Mouse (Mus musculus): ENCODE measurements around the gene Golga4.

Gene Golga4

GRCm38 (mm10) chr9:118527056-118527455 lies 21.0 kb downstream of the Golga4 start:
- DNase-seq (ENCODE audit: low read depth, low spot score): no peak

GRCm38 (mm10) chr9:118529783-118530182 lies 23.7 kb downstream of the Golga4 start:
- DNase-seq (ENCODE audit: low read depth, low spot score): no peak

DNA sequence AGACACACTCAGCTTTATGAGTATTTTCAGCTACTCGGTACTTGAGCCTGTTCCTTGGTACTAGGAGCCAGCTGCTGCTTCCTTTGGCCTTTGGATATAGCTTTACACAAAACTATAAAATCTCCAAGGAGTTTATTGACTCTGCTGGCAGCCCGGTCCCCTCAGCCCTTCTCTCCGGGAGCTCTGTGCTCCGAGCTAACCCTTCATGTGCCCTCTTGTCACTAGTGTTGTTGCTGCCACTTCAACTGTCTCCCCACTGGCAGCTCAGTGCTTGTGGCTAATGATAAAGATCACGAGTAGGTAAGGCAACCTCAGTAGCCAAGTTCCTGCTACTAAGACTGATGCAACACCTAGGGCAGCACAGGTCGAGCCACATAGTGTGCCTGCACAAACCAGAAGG lies 24.6 kb downstream of the Golga4 start:
- DNase-seq (ENCODE audit: low read depth, low spot score): no peak

GRCm38 (mm10) chr9:118532516-118533205 lies 26.6 kb downstream of the Golga4 start:
- no peak for DNase-seq (ENCODE audit: low read depth, low spot score)

- no peak for DNase-seq (ENCODE audit: low read depth, low spot score)
Observed at GRCm38 (mm10) chr9:118536946-118537345, 30.9 kb downstream of the Golga4 start.

DNA sequence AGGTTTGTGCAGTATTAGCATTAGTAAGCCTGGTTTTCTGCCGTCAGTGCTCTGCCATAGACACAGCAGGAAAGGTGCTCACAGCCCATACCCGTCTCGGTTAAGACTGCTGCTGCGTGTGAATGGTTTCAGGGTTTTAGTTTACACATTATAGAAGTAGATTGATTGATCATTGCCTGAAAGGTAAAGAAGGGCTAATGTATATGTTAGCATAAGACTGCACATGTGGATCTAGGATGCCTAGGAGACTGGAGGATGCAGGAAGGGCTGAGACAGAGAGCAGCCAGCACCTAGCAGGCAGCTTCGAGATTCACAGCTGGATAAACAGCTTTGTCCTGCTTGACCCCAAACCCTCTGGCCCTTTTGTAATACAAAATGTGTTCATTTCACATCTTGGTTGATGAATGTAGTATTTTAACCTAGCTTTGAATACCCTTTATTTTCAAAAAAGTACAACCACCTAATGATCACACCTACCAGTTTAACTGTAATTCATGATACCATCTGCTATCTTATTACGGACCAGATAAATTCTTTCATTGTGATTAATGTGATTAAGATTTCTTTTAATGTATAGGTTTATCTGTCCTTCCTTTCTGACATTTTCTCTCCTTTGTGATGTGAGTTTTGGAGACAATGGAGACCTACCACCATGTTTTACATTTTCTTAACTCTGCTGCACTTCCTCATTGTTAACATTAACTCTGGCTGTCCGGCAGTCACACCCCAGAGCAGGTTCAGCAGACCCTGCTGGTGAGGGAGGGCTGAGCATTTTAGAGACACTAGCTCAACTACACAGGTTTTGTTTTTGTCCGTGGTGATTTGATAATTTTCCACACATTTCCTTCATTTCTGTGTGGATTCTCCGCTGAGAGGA lies 31.6 kb downstream of the Golga4 start:
- no peak for DNase-seq (ENCODE audit: low read depth, low spot score)

DNA sequence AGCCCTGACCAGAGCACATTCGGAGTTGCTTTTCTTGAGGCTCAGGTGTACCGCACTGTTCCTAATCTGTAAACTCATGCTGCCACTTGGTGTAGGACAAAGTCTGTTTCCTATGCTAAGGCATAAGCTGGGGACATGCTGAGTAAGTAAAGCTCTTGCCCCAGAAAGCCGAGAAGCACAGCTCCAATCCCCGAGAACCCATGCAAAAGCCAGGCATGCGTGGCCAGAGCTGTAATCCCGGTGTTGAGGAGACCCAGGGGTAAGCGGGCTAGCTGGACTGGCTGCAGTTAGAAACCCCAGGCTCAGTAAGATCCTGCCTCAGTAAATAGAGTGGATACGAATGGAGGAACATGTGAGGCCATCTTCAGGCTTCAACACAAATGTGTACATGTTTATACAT lies 35.8 kb downstream of the Golga4 start:
- DNase-seq (ENCODE audit: low read depth, low spot score): no peak

GRCm38 (mm10) chr9:118545146-118545545 lies 39.1 kb downstream of the Golga4 start:
- no peak for DNase-seq (ENCODE audit: low read depth, low spot score)

- no peak for DNase-seq (ENCODE audit: low read depth, low spot score)
Observed at GRCm38 (mm10) chr9:118548651-118549050, 42.6 kb downstream of the Golga4 start.

DNA sequence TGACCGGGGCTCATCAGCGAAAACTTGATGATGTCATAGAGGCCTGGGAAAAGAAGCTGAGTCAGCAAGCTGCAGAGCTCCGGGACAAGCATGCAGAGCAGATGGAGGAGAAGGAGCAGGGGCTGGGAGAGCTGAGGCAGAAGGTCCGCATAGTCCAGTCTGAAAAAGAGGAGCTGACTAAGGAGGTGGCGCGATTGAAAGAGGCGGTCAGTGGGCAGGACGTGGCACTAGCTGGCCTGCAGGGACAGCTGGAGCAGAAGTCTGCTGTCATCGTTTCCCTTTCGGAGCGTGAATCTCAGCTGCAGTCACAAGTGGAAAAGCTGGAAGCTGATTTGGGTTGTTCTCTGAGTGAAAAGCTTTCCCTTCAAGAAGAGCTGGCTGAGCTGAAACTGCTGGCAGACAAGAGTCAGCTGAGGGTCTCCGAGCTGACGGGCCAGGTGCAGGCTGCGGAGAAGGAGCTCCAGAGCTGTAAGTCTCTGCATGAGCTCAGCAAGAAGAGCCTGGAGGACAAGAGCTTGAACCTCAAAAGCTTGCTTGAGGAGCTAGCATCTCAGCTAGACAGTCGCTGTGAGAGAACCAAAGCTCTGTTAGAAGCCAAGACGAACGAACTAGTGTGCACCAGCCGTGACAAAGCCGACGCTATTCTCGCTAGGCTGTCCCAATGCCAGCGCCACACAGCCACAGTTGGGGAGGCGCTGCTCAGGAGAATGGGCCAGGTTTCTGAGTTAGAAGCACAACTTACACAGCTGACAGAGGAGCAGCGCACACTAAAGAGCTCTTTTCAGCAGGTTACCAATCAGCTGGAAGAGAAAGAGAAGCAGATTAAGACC lies 51.1 kb downstream of the Golga4 start:
- DNase-seq (ENCODE audit: low read depth, low spot score): no peak

DNA sequence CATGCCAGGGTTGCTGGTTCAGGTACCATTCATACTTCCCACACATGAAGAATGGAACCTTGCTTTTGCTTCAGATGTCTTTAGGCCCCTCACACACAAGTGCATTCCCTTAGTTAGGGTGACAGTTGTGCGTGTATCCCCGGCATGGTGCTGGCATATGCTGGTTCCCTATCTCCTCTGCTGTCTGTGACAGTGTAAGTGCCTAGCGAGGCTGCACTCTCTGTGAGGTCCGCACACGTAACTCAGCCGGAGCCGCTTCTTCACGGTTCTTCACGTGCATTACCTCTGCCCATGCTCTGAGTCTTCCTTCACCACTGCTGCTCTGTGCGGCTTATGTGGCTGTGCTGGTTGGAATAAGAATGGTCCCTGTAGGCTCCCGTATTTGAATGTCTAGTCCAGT lies 57.3 kb downstream of the Golga4 start:
- DNase-seq (ENCODE audit: low read depth, low spot score): no peak

GRCm38 (mm10) chr9:118563866-118564265 lies 57.8 kb downstream of the Golga4 start:
- no peak for DNase-seq (ENCODE audit: low read depth, low spot score)

DNA sequence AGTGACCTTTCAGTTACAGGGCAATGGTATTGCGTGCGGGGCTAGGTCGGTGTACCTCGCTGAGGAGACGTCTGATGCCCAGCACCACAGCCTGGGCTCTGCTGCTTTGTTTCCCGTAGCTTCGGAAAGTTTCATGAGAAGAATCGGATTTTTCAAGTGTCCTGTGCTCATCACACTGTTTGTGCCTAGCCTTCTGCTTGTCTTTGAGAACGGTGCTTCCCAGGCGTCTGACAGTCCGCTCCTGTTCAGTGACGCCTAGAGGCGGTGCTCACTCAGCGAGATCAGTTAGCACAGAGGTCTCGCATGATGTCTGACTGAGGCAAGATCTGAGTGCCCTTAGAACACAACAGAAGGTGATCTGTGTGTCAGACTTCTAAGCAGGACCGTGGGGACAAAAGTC lies 58.6 kb downstream of the Golga4 start:
- no peak for DNase-seq (ENCODE audit: low read depth, low spot score)

DNA sequence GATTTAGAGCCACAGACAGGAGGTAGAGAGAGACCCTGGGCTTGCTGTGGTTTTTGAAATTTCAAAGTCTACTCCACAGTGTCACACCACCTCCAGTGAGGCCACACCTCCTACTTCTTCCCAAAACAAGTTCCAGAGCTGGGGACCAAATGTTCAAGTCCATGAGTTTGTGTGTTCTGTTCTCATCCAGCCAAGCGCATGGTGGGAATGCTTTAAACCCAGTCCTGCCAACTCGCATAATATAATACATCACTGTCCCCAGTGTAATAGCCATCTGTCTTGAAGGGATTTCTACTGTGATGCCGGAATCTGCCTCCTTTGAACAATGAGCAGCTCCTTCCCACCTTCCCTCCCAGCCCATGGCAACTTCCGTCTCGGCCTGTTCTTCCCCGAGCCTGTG lies 63.3 kb downstream of the Golga4 start:
- no peak for DNase-seq (ENCODE audit: low read depth, low spot score)

- no peak for DNase-seq (ENCODE audit: low read depth, low spot score)
Observed at GRCm38 (mm10) chr9:118570865-118571264, 64.8 kb downstream of the Golga4 start.

DNA sequence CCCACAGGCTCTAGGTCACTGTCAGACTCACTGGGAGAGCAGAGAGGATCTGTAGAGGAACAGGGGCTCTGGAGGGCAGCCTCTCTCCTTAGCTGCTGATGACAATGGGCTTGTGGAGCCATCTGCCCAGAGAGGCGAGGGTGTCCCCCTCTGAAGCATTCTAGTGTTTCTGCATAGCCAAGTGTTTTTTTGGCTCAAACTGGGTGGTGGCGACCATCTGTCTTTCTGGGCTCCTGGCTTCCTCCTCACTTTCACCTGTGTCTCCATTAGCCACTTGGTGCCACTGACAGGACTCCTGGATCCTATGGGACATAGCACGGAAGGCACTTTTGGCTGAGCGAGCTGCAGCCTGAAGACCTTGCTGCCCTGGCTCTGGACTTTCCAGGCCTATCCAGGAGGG lies 65.6 kb downstream of the Golga4 start:
- no peak for DNase-seq (ENCODE audit: low read depth, low spot score)

- no peak for DNase-seq (ENCODE audit: low read depth, low spot score)
Observed at GRCm38 (mm10) chr9:118574911-118575310, 68.8 kb downstream of the Golga4 start.

DNA sequence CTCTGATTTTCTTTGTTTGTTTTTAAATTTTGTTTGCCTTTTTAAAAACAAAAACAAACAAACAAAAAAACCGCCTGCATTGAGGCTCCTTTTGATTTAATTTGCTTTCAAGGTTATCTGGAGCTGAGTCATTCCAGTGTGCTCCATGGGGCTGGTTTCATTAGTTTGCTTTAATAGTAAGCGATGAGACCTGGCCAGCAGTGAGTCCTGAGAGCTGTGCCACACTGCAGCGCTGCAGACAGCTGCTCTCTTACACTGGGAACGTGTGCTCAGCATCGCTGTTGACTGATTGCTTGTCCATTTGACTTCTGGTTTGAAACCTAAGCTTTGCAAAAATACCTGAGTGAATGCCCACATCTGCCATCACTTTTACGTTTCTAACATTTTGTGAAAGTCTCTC lies 74.3 kb downstream of the Golga4 start:
- no peak for DNase-seq (ENCODE audit: low read depth, low spot score)

DNA sequence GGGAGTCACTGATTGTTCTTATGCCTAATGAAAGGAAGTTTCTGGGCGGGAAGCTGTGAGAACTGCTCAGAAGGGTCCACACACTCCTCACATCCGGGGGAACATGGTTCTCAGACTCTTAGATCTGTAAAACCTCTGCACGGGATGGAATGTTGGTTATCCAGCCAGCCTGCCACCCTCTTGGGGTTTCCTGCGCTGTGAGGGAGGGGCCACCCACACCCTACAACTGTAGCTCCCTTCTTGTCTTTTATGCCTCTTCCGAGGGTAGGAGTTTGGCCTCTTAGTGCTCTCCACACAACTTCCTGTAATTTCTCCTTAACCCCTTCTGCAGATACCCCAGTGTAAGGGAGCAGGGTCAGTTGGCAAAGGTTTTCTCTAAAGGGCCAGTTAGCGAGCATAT lies 76.7 kb downstream of the Golga4 start:
- DNase-seq (ENCODE audit: low read depth, low spot score): no peak

DNA sequence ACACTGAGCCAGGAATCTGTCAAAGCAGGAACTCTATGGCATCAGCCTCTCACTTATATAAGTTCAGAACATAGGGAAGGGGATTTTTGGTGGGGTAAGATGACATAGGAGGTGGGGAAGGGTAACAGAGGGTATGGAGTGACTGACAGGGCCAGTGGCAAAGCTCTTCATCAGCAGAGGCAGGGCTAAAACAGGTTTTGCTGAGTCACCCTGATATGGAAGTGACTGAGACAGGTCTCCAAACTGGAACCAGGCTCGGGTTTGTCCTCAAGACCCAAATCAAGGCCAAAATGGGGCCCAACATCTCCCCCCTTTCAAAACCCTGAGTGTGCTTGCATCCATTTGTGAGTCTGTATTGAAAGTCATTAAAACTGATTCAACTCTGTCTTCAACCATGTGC lies 78.8 kb downstream of the Golga4 start:
- DNase-seq (ENCODE audit: low read depth, low spot score): no peak

DNA sequence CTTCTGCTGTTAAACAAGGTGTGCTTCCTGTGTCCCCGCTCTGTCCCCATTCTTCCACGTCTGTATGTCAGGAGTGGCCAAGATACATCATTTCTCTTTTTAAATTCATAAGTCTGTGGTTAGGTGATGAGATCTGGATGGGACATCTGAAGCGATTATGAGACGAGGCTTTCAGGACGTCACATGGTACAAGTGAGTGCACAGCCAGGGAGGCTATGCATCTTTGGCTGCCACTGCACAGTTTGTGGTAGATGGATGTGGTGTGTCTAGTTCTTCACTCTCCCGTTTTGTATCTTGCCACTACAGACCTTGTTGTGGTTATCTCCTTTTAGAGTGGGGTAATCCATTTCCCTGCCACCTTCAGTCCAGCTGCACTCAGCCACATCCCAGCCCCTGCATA lies 79.9 kb downstream of the Golga4 start:
- DNase-seq (ENCODE audit: low read depth, low spot score): no peak

- DNase-seq (ENCODE audit: low read depth, low spot score): no peak
Observed at GRCm38 (mm10) chr9:118587115-118587514, 81.0 kb downstream of the Golga4 start.
